Mouse (Mus musculus) lung, adult 2 months (tissue): ENCODE measurements at regions not wholly inside any gene's neighbourhood (a gene's known extent, or its start where the extent isn't known, plus 50 kb on each side); places are given as distances from the start of the nearest gene placed in this dataset.

Experiments used
- CTCF ChIP-seq: fragments of 200-500 bp; IDR thresholded peaks from 2 replicates; pipeline ENCODE4 v1.5.1; 2011; ENCODE audit warnings: mild to moderate bottlenecking, low read length, control low read depth; ENCODE audit not compliant: insufficient read depth
- POLR2A ChIP-seq: fragments of 200-500 bp; IDR thresholded peaks from 2 replicates; pipeline ENCODE4 v1.6.1; 2011; ENCODE audit warnings: low read depth, mild to moderate bottlenecking, control low read depth, low read length, borderline replicate concordance; ENCODE audit errors: extremely low read depth

DNA sequence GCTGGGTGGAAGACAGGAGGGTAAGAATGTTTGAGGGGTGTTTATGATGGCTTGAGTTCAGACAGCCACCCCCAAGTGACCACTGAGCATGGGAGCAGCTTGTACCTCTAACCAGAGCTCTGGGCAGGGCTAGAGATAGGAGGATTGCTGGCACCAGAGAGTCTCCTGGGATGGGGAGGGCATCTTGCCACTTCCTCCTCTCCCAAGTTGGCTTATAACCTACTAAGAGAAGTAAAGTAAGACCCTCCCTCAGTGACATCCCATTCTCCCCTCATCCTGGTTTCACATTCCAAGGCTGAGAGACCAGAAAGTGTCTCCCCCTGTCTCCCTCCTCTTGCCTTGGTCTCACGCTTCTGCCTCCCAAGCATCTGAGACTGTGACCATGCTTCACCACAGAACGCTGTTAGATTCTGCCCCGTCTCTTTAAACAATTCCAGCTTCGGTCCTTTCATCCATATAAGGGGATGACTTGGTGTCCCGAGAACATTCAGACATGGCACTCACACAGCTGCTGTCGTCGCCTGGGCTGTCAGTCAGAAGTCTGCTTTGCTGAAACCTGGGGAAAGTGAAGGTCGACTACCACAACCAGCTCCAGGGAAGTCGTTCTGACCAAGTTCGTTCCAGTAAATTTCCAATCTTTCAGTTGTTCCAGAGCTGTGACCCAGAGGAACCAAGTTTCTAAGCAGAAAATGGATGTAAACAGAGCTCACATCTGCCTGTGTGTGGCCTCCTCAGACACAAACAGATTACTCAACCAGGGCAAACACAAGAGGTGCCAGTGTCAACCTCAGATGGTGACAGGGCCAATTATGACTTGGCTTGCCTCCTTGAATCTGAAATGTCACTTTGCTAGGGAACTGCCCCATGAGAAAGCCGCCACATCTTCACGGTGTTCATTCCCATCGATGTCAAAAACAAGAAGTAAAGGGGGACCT is 85.3 kb upstream of the Rbms3 start:
- TF ChIP-seq CTCF (no peak), POLR2A (no peak)
